Mouse (Mus musculus) right cerebral cortex, adult 2 months (tissue): ENCODE results near the gene Zfp1.
A peak's percentile ranks its signal among the peaks of the same experiment; 100 is the strongest.

Experiments
- DNase-seq, 2 experiments: peaks; one replicate each; pipeline ENCODE4 v3.0.0; 2021 to 2022; ENCODE audit warnings: low spot score in 2 of 2

Zfp1 gene

DNA sequence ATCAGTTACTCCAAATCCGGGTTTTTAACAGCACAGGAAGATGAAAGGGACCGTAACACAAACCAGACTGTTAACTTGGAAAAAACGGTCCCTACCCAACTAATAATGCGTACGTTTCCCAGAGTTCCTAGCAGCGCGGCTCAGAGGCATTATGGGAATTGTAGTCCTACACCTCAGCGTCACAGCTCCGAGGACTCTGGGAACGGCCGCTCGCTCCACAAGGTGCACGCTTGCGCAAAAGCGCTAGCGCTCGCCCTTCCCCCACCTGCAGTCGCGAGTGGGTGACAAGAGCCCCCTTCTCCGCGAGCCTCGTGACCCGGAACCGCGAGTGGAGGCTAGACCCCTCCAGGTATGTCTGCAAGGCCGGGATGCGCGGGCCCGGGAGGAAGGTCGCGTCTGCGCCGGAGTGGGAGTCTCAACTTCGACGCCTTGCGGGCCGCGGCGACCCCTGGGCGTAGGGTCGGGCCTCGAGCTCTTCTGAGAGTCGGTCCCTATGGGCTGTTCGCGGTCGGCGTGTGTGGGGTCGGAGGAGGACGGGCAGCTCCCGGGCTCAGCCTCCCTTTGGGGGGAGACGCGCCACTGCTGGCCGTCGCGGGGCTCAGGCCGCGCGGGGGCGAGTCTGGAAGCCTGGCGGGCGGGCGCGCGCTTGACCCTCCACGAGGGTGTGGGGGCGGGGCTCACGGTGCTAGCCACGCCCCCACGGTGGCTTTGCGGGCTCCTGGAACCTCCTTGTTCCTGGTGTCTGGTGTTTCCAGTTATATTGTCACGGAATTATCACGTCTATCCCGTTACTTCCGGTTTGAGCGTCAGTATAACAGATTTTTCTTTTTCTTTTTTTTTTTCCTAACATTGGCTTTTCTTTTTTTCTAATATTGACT lies at the start of gene Zfp1:
Zfp1 (plus strand) TSS at position 138 of the 878 bp plus-strand sequence.
- DNase-seq = peak; percentile 94 to 95

DNA sequence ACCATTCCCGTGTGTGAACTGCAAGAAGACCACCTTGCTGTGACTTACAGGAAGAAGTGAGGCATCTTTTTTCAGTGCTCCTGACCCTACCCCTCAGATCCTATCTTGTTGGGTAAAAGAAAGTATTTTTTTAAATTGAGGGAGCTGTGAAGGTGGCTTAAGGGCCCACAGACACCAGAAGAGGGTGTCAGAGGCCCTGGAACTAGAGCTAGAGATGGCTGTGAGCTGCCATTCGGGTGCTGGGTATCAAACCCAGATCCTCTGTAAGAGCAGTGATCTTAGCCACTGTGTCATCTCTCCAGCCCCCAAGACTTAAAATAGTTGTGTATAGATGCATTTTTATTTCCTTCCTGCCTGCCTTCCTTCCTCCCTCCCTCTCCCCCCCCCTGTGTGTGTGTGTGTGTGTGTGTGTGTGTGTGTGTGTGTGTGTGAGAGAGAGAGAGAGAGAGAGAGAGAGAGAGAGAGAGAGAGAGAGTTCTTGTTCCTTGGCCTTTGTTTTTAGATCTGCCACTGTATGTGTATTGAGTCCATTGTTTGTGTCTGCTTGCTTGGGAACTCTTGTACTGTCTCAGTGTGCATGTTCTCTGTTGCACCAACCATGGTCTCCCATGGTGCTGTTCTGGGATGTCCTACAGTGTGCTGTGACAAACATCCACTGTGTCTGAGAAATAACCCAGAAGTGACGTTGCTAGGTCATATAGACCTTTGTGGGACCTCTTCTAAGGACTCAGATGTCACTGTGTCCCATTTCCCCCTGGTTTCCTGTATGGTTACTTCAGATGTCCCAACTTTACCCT lies 49.0 kb upstream of the Zfp1 start:
- DNase-seq = no peak

- DNase-seq = no peak
These were observed 48.2 kb upstream of the Zfp1 start for GRCm38 (mm10) chr8:111594951-111595350.

- no peak for DNase-seq
These were observed 47.3 kb upstream of the Zfp1 start for GRCm38 (mm10) chr8:111595712-111596484.

GRCm38 (mm10) chr8:111596485-111596821 lies 46.7 kb upstream of the Zfp1 start:
- DNase-seq = no peak

DNA sequence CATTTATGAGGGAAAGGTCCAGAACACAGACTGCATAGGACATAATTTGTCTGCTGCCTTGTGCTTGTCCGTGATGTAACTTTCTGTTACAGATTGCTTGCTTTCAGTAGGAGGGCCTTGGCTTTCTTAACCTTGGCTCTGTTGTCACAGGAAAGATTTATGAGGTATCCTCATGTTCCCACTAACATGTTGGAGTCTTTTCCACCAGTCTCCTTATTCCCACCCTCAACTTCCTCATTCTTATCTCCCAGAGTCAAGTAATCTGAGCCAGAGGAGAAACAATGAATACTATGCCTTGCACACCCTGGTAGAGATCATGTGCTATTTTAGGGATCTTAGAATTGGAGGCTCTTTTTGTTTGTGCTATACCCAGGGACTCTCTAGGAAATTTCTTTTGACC lies 45.9 kb upstream of the Zfp1 start:
- no peak for DNase-seq

DNA sequence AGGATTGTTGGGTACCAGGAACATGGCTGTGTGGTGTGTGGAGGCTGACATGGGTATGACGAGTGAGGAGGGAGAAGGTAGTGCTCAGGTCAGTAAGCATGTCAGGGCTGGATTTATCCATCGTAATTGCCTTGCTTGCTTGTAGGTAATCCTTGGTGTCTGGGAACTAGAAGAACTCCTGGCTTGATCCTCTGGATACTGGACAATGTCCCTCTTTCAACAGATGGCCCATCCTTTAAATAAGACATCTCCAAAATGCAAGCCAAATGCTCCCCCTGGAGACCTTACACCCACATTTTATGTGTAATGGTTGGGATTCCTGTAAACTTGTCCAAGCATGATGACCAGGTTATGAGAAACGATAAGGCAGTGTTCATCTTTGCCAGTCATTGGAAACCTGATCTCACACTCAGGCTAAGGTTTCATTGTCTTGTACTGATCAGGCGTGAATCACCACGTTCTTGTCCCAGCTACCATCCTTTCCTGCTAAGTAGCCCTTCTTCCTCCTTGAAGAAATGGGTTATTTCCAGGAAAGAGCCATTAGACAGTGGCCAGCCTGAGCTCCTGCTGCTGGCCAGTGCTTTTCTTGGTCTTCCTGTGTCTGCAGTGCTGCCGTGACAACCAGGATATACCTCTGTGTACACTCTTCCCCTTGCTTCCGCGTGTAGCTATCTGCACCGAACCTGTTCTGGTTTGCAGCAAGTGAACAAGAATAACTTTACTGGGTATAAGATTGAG lies 43.3 kb upstream of the Zfp1 start:
- DNase-seq = no peak

DNA sequence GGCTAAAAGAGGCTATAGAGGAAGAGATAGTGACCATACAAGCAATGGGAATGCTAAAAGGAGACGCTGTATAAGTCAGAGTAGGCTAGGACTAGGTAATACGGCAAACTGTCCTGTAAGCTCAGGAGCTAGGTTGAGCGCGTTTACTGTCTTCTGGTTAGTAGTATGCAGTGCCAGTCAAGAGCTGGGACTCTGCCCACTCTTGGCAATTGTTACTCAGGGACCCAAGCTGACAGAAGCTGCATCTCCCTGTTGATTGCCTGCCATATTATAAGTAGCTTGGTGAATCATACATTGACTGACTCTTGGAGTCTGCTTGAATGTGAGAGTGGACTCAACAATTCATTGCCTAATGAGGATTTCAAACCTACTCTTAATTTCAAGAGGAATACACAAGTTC lies 41.2 kb upstream of the Zfp1 start:
- peak in 1 of 2 experiments; percentile 39 for DNase-seq

DNA sequence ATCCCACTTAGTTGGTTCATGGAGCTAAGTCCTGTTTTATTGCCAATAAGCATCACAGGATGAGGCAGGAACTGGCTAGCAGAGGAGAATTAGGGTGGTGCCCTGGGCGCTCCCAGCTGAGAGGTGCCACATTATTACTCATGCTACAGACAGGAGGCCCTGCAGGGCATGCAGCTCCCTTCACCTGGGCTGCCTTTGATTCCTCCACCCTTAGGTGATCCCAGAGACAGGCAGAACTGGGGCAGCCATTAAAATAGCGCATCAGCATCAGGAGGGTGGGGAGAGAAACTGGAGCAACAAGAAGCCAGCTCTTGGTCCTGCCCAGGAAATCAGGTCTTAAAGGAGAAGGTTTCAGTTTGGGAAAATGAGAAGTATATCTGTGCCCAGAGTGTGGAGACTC lies 38.2 kb upstream of the Zfp1 start:
- DNase-seq = no peak

GRCm38 (mm10) chr8:111606961-111607360 lies 36.2 kb upstream of the Zfp1 start:
- DNase-seq = no peak

GRCm38 (mm10) chr8:111607414-111607813 lies 35.8 kb upstream of the Zfp1 start:
- DNase-seq = no peak

GRCm38 (mm10) chr8:111613181-111613580 lies 30.0 kb upstream of the Zfp1 start:
- DNase-seq = no peak

GRCm38 (mm10) chr8:111614786-111615701 lies 28.2 kb upstream of the Zfp1 start:
- DNase-seq = no peak

- DNase-seq = no peak
These were observed 25.4 kb upstream of the Zfp1 start for GRCm38 (mm10) chr8:111617812-111618211.

GRCm38 (mm10) chr8:111618273-111618672 lies 24.9 kb upstream of the Zfp1 start:
- DNase-seq = no peak

DNA sequence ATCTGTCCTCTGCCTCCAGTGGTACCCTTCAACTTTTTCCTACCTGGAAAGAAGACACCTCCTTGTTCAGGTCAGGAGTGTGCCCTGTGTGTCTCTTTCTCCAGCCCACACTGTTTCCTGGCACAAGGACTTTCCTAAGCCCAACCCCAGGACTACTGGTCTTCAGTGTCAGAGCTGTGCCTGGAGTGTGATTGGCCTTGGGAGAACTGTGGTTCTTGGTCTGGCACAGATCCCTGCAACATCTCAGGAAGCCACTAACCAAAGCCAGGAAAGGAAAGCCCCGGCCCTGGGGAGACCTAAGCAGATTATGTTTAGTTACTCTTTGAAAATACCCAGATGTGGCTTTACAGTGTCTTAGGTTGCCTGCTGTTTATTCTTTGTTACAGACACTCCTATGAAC lies 23.3 kb upstream of the Zfp1 start:
- DNase-seq = no peak

DNA sequence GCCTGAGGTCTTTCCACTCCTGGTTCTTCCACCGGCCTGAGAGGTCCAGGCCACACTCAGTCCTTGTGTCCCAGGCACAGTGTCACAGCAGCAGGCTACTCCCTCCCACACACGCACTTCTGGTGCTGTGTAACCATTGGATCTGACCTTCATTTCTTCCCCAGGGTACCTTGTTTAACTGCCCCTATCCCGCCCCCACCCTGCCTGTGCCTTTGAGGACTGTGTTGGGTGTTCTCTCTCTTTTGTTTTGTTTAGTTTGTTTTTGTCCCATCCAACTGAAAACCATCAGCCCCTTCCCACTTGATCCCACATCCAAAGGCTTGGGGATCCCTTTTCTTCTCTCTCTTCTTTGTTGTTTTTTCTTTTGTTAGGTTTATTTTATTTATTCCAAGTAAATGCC lies 21.1 kb upstream of the Zfp1 start:
- DNase-seq = no peak

DNA sequence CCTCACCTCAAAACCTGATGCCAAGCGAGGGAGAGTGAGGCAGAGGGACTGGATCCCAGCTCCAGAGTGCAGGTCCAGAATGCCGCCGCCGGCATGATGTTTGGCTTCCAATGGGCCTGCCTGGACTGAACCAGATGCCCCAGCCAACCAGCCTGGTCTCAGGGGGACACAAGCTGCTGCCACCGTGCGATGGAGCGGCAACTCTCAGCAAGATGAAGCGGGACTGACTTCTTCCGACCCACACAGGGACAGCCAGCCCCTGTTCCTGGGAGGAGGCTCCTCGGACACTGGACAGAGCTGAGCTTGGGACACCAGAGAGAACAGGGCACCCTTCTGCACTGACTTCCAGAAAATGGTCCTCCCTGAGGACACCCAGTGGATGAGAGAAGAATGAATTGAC lies 20.6 kb upstream of the Zfp1 start:
- no peak for DNase-seq

GRCm38 (mm10) chr8:111624081-111624852 lies 18.9 kb upstream of the Zfp1 start:
- DNase-seq = peak; percentile 49 to 60

- no peak for DNase-seq
These were observed 18.4 kb upstream of the Zfp1 start for GRCm38 (mm10) chr8:111624853-111625221.
